10 mouse cellular contexts compared by ENCODE assay signal in the genomic region with DNA sequence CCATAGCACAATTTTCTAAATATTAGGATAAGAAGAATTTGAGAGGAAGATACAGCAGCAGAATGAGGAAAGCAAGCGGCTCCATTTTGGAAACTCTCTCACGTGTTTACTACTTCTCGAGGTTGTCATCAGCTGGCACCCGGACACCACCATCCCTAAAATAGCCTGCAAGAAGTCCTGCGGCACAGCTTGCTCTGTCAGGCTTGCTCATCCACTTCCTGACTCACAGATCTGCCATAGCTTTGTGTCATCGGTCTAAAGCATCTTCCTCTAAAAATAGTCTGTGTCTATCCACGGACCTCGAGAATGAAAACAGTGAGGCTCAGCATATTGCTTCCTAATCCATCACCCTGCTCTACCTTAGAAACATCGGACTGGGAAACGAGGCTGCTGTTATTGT.
DNase-seq lines count a peak whose midpoint lies in the region; ATAC-seq and TF ChIP-seq lines count a peak whose summit lies in the region.
"Had no signal": no experiment of that assay in that cellular context is flagged by ENCODE, and none has a peak within 500 bp of the region (broad histone marks: within the 10 kb centered on the region; RNA-seq: fewer than 3 reads in every experiment).

No protein-coding gene starts in this region.

- intact Hi-C loops in left cerebral cortex, postnatal 14 days (cut with DNase I), result no loop called here

- H3K4me2 ChIP-seq in heart, embryonic 14.5 days (ENCODE audit: low read length), result peak overlapping the region; percentile 61
- H3K4me2 ChIP-seq in forebrain, embryonic 14.5 days (ENCODE audit: low read length), result no peak overlapping the region
- H3K4me2 ChIP-seq in liver, postnatal 0 days (ENCODE audit: low read depth, low read length), result no peak overlapping the region
- H3K4me2 ChIP-seq: lung, embryonic 14.5 days had no signal

- H3K27me3 ChIP-seq in heart, embryonic 14.5 days (ENCODE audit: control insufficient read depth, insufficient read depth, low read length), result no peaks in the 10 kb centered on the region
- no peaks in the 10 kb centered on the region for H3K27me3 ChIP-seq in forebrain, embryonic 14.5 days (replicated peaks; ENCODE audit: control insufficient read depth, insufficient read depth, low read length)
- no peaks in the 10 kb centered on the region for H3K27me3 ChIP-seq in liver, postnatal 0 days (ENCODE audit: insufficient read depth, low read length)

- H3K4me1 ChIP-seq in heart, embryonic 14.5 days (ENCODE audit: control insufficient read depth in 2 of 2, insufficient read depth in 2 of 2, low read length in 2 of 2), result peaks cover 4 to 8% of the 10 kb centered on the region in 2 experiments; a peak in 2 of 4 replicates
- no peaks in the 10 kb centered on the region for H3K4me1 ChIP-seq in forebrain, embryonic 14.5 days (ENCODE audit: control insufficient read depth, insufficient read depth, low read length)
- H3K4me1 ChIP-seq in liver, postnatal 0 days (ENCODE audit: insufficient read depth), result peaks cover 3% of the 10 kb centered on the region

- H3K36me3 ChIP-seq in heart, embryonic 14.5 days (ENCODE audit: control insufficient read depth, insufficient read depth, low read length), result no peaks in the 10 kb centered on the region
- H3K36me3 ChIP-seq in forebrain, embryonic 14.5 days (ENCODE audit: control insufficient read depth, insufficient read depth, low read length), result no peaks in the 10 kb centered on the region
- no peaks in the 10 kb centered on the region for H3K36me3 ChIP-seq in liver, postnatal 0 days (replicated peaks; ENCODE audit: insufficient read depth, low read length)

- peak overlapping the region; percentile 24 to 35 for H3K4me3 ChIP-seq in heart, embryonic 14.5 days (ENCODE audit: control insufficient read depth in 1 of 2, insufficient read depth in 1 of 2, low read depth in 1 of 2, low read length in 2 of 2)
- no peak overlapping the region for H3K4me3 ChIP-seq in forebrain, embryonic 14.5 days (ENCODE audit: low read depth, low read length)
- no peak overlapping the region for H3K4me3 ChIP-seq in liver, postnatal 0 days (ENCODE audit: low read depth, low read length)

- no peaks in the 10 kb centered on the region for H3K9me3 ChIP-seq in heart, embryonic 14.5 days (ENCODE audit: control insufficient read depth, low read length)
- H3K9me3 ChIP-seq in forebrain, embryonic 14.5 days (replicated peaks; ENCODE audit: control insufficient read depth, low read length), result no peaks in the 10 kb centered on the region
- H3K9me3 ChIP-seq in liver, postnatal 0 days (ENCODE audit: low read length), result no peaks in the 10 kb centered on the region

- TF ChIP-seq EP300 in liver, postnatal 0 days (IDR thresholded peaks at IDR 0.05; ENCODE audit: low read depth), result no peak

- no peak for TF ChIP-seq CTCF in liver, postnatal 0 days (IDR thresholded peaks at IDR 0.05; ENCODE audit: low read depth)

- peak; percentile 14 to 17 for DNase-seq in cerebellum, adult 18-20 months
- peak; percentile 16 for DNase-seq in cerebellum, postnatal 14 days
- DNase-seq in left cerebral cortex, postnatal 14 days (ENCODE audit: low spot score in 2 of 2), result peak; percentile 35 to 71
- no peak for DNase-seq in forebrain, embryonic 14.5 days (ENCODE audit: low spot score)
- DNase-seq in gastrocnemius, postnatal 10 days, result no peak
- no peak for DNase-seq in liver, postnatal 0 days
- no peak for DNase-seq in c-Kit-positive CD71-positive TER-119-positive erythroid progenitor cells, embryonic 14.5 days (ENCODE audit: low spot score)
- DNase-seq: kidney, postnatal 25 days; lung, embryonic 14.5 days had no signal

- H3K9ac ChIP-seq in heart, embryonic 14.5 days (ENCODE audit: low read length), result no peak overlapping the region
- H3K9ac ChIP-seq in forebrain, embryonic 14.5 days (ENCODE audit: low read length), result no peak overlapping the region
- H3K9ac ChIP-seq in liver, postnatal 0 days (replicated peaks), result no peak overlapping the region
- H3K9ac ChIP-seq: lung, embryonic 14.5 days had no signal

- no peak for ATAC-seq in heart, embryonic 14.5 days (ENCODE audit: insufficient number of reproducible peaks, insufficient read depth, low FRiP score, low read depth)
- ATAC-seq in forebrain, embryonic 14.5 days, result no peak
- no peak for ATAC-seq in liver, postnatal 0 days

- 0 out of 4 replicates have a peak overlapping the region, but pooled peaks of 1 of the 2 experiments have one; percentile 20 for H3K27ac ChIP-seq in heart, embryonic 14.5 days (replicated peaks in 1 of 2; ENCODE audit: control insufficient read depth in 1 of 2, insufficient read depth in 1 of 2, low read depth in 2 of 2, low read length in 2 of 2)
- H3K27ac ChIP-seq in forebrain, embryonic 14.5 days (ENCODE audit: low read depth, low read length), result no peak overlapping the region
- no peak overlapping the region for H3K27ac ChIP-seq in liver, postnatal 0 days (ENCODE audit: low read depth)

- 23% methylated on average over 10 of the region's 10 CpGs for WGBS in heart, embryonic 14.5 days
- WGBS in forebrain, embryonic 14.5 days, result 84% methylated on average over 10 of the region's 10 CpGs
- 59% methylated on average over 10 of the region's 10 CpGs for WGBS in liver, postnatal 0 days (ENCODE audit: insufficient replicate concordance)

Comparison
In these comparisons a context has a peak if more than half of its experiments do, and no peak if none do; other contexts are left out.
1. DNase-seq: peak in cerebellum, adult 18-20 months (2 of 2), cerebellum, postnatal 14 days (2 of 2) and left cerebral cortex, postnatal 14 days (2 of 2); none in forebrain, embryonic 14.5 days (single experiment), gastrocnemius, postnatal 10 days (single experiment), liver, postnatal 0 days (single experiment) and c-Kit-positive CD71-positive TER-119-positive erythroid progenitor cells, embryonic 14.5 days (single experiment).
2. H3K4me3 ChIP-seq: peak in heart, embryonic 14.5 days (2 of 2); none in forebrain, embryonic 14.5 days (single experiment) and liver, postnatal 0 days (single experiment).